Mouse (Mus musculus) brain, embryonic 14.5 days (tissue): ENCODE results near the gene Zdhhc12.

Experiments used
- CTCF ChIP-seq: fragments of 200-500 bp; IDR thresholded peaks from 2 replicates; pipeline ENCODE4 v1.5.1; 2012; ENCODE audit warnings: inconsistent platforms, mild to moderate bottlenecking, moderate library complexity, borderline replicate concordance; ENCODE audit not compliant: insufficient read depth, insufficient read length; ENCODE audit errors: extremely low read depth
- POLR2A ChIP-seq: fragments of 200-500 bp; IDR thresholded peaks from 2 replicates; pipeline ENCODE4 v1.6.1; 2012; ENCODE audit warnings: mild to moderate bottlenecking, inconsistent platforms, borderline replicate concordance; ENCODE audit not compliant: poor library complexity, insufficient read depth, insufficient read length, severe bottlenecking; ENCODE audit errors: extremely low read depth

- TF ChIP-seq CTCF (no peak), POLR2A (no peak)
These were observed 36.7 kb downstream of the Zdhhc12 start for GRCm38 (mm10) chr2:30056736-30057135.
